ENCODE assay signal across 8 mouse cellular contexts in the genomic region with DNA sequence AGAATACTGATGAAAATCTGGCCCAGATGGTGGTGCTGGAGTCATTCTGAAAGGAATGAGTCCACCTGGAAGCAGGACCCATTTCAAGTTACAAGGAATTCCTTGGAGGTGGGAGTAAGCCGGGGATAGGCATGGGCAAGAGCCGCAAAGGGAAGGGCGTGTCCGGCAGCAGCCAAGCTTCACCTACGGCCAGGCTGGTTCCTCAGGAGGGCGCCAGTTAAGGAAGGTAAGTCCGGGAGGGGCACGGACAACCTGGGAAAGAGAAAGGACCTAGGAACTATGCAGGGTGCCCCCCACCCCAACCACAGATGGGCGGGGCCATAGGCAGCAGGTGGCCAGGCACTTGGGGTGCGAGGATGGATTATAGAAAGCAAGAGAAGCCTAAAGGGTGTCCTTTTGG. TPM values are rescaled to one million over a fixed set of nuclear protein-coding genes. Genes with fewer than 3 reads are reported as not detected.
DNase-seq lines count a peak whose midpoint lies in the region; ATAC-seq and TF ChIP-seq lines count a peak whose summit lies in the region.

No protein-coding gene starts in this region.

- peak; percentile 57 for DNase-seq in cerebellum, adult 11 months
- no peak for DNase-seq in cerebellum, postnatal 4 days (ENCODE audit: low spot score in 2 of 2)
- DNase-seq in testis, postnatal 14 days (ENCODE audit: low spot score), result no peak
- peak; percentile 6 for DNase-seq in liver, embryonic 13.5 days
- no peak for DNase-seq in gastrocnemius, postnatal 4 days (ENCODE audit: low spot score in 2 of 2)

- peak overlapping the region; percentile 62 for H3K27ac ChIP-seq in testis, adult 2 months (ENCODE audit: control insufficient read depth, insufficient read depth, low read depth, low read length)
- no peak overlapping the region for H3K27ac ChIP-seq in heart, embryonic 16.5 days (ENCODE audit: low read length)
- no peak overlapping the region for H3K27ac ChIP-seq in liver, embryonic 13.5 days
- no peak overlapping the region for H3K27ac ChIP-seq in olfactory bulb, adult 2 months (ENCODE audit: insufficient read depth, low read depth, low read length)

- no peak for TF ChIP-seq CTCF in testis, adult 2 months (IDR thresholded peaks at IDR 0.05; ENCODE audit: control insufficient read depth, insufficient read depth, insufficient replicate concordance, low read depth, low read length)
- TF ChIP-seq CTCF in olfactory bulb, adult 2 months (IDR thresholded peaks at IDR 0.05; ENCODE audit: insufficient read depth, low read depth, low read length), result no peak

- H3K9ac ChIP-seq in heart, embryonic 16.5 days (ENCODE audit: low read length), result peak overlapping the region; percentile 80
- peak overlapping the region; percentile 70 for H3K9ac ChIP-seq in liver, embryonic 13.5 days

- H3K9me3 ChIP-seq in heart, embryonic 16.5 days (replicated peaks; ENCODE audit: control insufficient read depth, low read length), result no peaks in the 10 kb centered on the region
- H3K9me3 ChIP-seq in liver, embryonic 13.5 days (replicated peaks), result no peaks in the 10 kb centered on the region

- H3K27me3 ChIP-seq in testis, adult 2 months (ENCODE audit: control insufficient read depth, insufficient read depth, low read length), result no peaks in the 10 kb centered on the region
- 0 out of 2 replicates have a peak, but pooled peaks cover 4% of the 10 kb centered on the region for H3K27me3 ChIP-seq in heart, embryonic 16.5 days (ENCODE audit: control insufficient read depth, insufficient read depth, low read length)
- H3K27me3 ChIP-seq in liver, embryonic 13.5 days, result peaks cover 43% of the 10 kb centered on the region

- 4% methylated on average over 10 of the region's 10 CpGs for WGBS in heart, embryonic 16.5 days
- whole genome bisulfite sequencing in liver, embryonic 13.5 days (ENCODE audit: insufficient replicate concordance), result 4% methylated on average over 10 of the region's 10 CpGs
- 5% methylated on average over 10 of the region's 10 CpGs for WGBS in olfactory bulb, adult 2 months

- no peak for ATAC-seq in heart, embryonic 16.5 days (replicated peaks; ENCODE audit: extremely low read depth, insufficient read depth, low FRiP score)
- no peak for ATAC-seq in liver, embryonic 13.5 days (ENCODE audit: low read depth)

- peak overlapping the region; percentile 95 for H3K4me2 ChIP-seq in heart, embryonic 16.5 days (ENCODE audit: low read depth, low read length)
- H3K4me2 ChIP-seq in liver, embryonic 13.5 days, result peak overlapping the region; percentile 94

- H3K4me3 ChIP-seq in testis, adult 2 months (ENCODE audit: control insufficient read depth, low read depth, low read length), result peak overlapping the region; percentile 94
- peak overlapping the region; percentile 73 for H3K4me3 ChIP-seq in heart, embryonic 16.5 days (ENCODE audit: low read length)
- peak overlapping the region; percentile 68 for H3K4me3 ChIP-seq in liver, embryonic 13.5 days (replicated peaks)
- peak overlapping the region; percentile 71 for H3K4me3 ChIP-seq in olfactory bulb, adult 2 months (ENCODE audit: insufficient read depth, low read depth, low read length)

- no peak for TF ChIP-seq POLR2A in testis, adult 2 months (IDR thresholded peaks at IDR 0.05; ENCODE audit: control insufficient read depth, low read depth, low read length)
- TF ChIP-seq POLR2A in olfactory bulb, adult 2 months (IDR thresholded peaks at IDR 0.05; ENCODE audit: insufficient read depth, low read depth, low read length), result no peak

- H3K36me3 ChIP-seq in testis, adult 2 months (ENCODE audit: control insufficient read depth, insufficient read depth, low read length), result no peaks in the 10 kb centered on the region; the same call in 1 of the 2 replicates
- H3K36me3 ChIP-seq in heart, embryonic 16.5 days (ENCODE audit: control insufficient read depth, insufficient read depth), result no peaks in the 10 kb centered on the region
- no peaks in the 10 kb centered on the region for H3K36me3 ChIP-seq in liver, embryonic 13.5 days

- H3K4me1 ChIP-seq in testis, adult 2 months (ENCODE audit: control insufficient read depth, insufficient read depth, low read length), result peaks cover 14% of the 10 kb centered on the region
- peaks cover 13% of the 10 kb centered on the region for H3K4me1 ChIP-seq in heart, embryonic 16.5 days (ENCODE audit: control insufficient read depth, insufficient read depth, low read length)
- peaks cover 28% of the 10 kb centered on the region for H3K4me1 ChIP-seq in liver, embryonic 13.5 days (replicated peaks)
- H3K4me1 ChIP-seq in olfactory bulb, adult 2 months (ENCODE audit: control insufficient read depth, insufficient read depth, low read length), result peaks cover 15% of the 10 kb centered on the region

RNA-seq across cellular contexts. Expression of a gene that starts 1.8 kb away (rescaled TPM):
- polyA plus RNA-seq in testis, adult 2 months (2012; rRNA removed), result 46.5 and 54.3 TPM in 2 replicates
- 8.2 and 8.3 TPM in 2 replicates for polyA plus RNA-seq in heart, embryonic 16.5 days (2015; fragmentation: Nextera tagmentation; extraction: Ambion mirVana)
- polyA plus RNA-seq in liver, embryonic 13.5 days (2015; fragmentation: Nextera tagmentation; extraction: Ambion mirVana), result 1.2 and 1.4 TPM in 2 replicates
- not detected in 2 replicates for polyA plus RNA-seq in olfactory bulb, adult 2 months (2012; ENCODE audit: insufficient read depth, insufficient read length, low replicate concordance, missing spikeins)
- total RNA-seq in gastrocnemius, postnatal 4 days (2021), result 1 to 10 TPM; 7.5 to 8.4 TPM

Comparison
In these comparisons a context has a peak if more than half of its experiments do, and no peak if none do; other contexts are left out.
1. DNase-seq: peak in cerebellum, adult 11 months (single experiment) and liver, embryonic 13.5 days (single experiment); none in cerebellum, postnatal 4 days (0 of 2), testis, postnatal 14 days (single experiment) and gastrocnemius, postnatal 4 days (0 of 2).
2. Peak in every context shown above with its lines, with median percentiles within 50 percentile points of each other: H3K4me3 ChIP-seq.